Mouse (Mus musculus) stomach, embryonic 14.5 days (tissue): ENCODE results near the gene Gadd45gip1. TPM values are rescaled to one million over a fixed set of nuclear protein-coding genes. Genes with fewer than 3 reads are reported as not detected.

ENCODE experiments used
- ATAC-seq: fragments of 200-750 bp; cut with Nextera tagmentation; 2 replicates; pipeline ENCODE4 v1.8.0; 2017; ENCODE audit warnings: low read depth, moderate TSS enrichment; ENCODE audit not compliant: insufficient number of reproducible peaks, insufficient read depth, low FRiP score
- H3K27ac ChIP-seq: fragments of 300-500 bp; sonication (generic); 2 replicates; pipeline ENCODE4 v1.5.1; 2014; ENCODE audit warnings: mild to moderate bottlenecking, low read length, moderate library complexity, mixed read lengths
- H3K27me3 ChIP-seq: fragments of 300-500 bp; sonication (generic); 2 replicates; pipeline ENCODE4 v1.6.1; 2014; ENCODE audit warnings: low read length, control low read depth, mixed read lengths; ENCODE audit not compliant: control insufficient read depth, insufficient read depth
- H3K36me3 ChIP-seq: fragments of 300-500 bp; sonication (generic); 2 replicates; pipeline ENCODE4 v1.6.1; 2014; ENCODE audit warnings: mild to moderate bottlenecking, control low read depth, low read length, moderate library complexity, mixed read lengths; ENCODE audit not compliant: control insufficient read depth, insufficient read depth
- H3K4me1 ChIP-seq: fragments of 300-500 bp; sonication (generic); 2 replicates; pipeline ENCODE4 v1.6.1; 2014; ENCODE audit warnings: low read length, control low read depth, mixed read lengths; ENCODE audit not compliant: control insufficient read depth, insufficient read depth
- H3K4me2 ChIP-seq: fragments of 300-500 bp; sonication (generic); replicated peaks from 2 replicates; pipeline ENCODE4 v1.6.1; 2014; ENCODE audit warnings: low read depth, low read length, control low read depth
- H3K4me3 ChIP-seq: fragments of 300-500 bp; sonication (generic); 2 replicates; pipeline ENCODE4 v1.5.1; 2014; ENCODE audit warnings: low read depth, low read length, control low read depth
- H3K9ac ChIP-seq: fragments of 300-500 bp; sonication (generic); replicated peaks from 2 replicates; pipeline ENCODE4 v1.6.1; 2014; ENCODE audit warnings: low read depth, mild to moderate bottlenecking, control low read depth, low read length, moderate library complexity, mixed read lengths
- H3K9me3 ChIP-seq: fragments of 300-500 bp; sonication (generic); 2 replicates; pipeline ENCODE4 v1.6.1; 2016; ENCODE audit warnings: low read depth, low read length, control low read depth; ENCODE audit not compliant: control insufficient read depth
- WGBS: fragments of 180-500 bp; shearing (Covaris S2); extraction: QIAGEN DNeasy Blood & Tissue Kit; methylation state at CpG from one replicate; pipeline ENCODE4 v1.1.7; 2014; 5-methylcytosine and 5-hydroxymethylcytosine counted together
- polyA plus RNA-seq: library from polyadenylated mRNA; unstranded; fragments of >200 nt; fragmentation: Nextera tagmentation; extraction: Ambion mirVana; gene quantifications from 2 replicates; pipeline ENCODE4 v1.2.1, GENCODE M21; 2014

Gene Gadd45gip1
- polyA plus RNA-seq, 1 experiment from 2014 or later, result 50.5 TPM

- 82% methylated on average over 15 of the region's 15 CpGs for WGBS
- no peak for ATAC-seq
- Histone ChIP-seq H3K27ac (no peak overlapping the region), H3K4me3 (no peak overlapping the region), H3K4me2 (no peak overlapping the region), H3K36me3 (peaks cover 70% of the 10 kb centered on the region), H3K9ac (no peak overlapping the region), H3K4me1 (peaks cover 29% of the 10 kb centered on the region), H3K9me3 (no peaks in the 10 kb centered on the region), H3K27me3 (no peaks in the 10 kb centered on the region)
Measured at GRCm38 (mm10) chr8:84837912-84838470, 6.7 kb downstream of the Gadd45gip1 start.

GRCm38 (mm10) chr8:84838513-84838912, 7.2 kb downstream of the Gadd45gip1 start:
- peaks cover 76% of the 10 kb centered on the region for H3K36me3 ChIP-seq
- no peak overlapping the region for H3K9ac ChIP-seq
- peaks cover 25% of the 10 kb centered on the region for H3K4me1 ChIP-seq
- no peaks in the 10 kb centered on the region for H3K9me3 ChIP-seq
- no peaks in the 10 kb centered on the region for H3K27me3 ChIP-seq
- no peak overlapping the region for H3K4me3 ChIP-seq
- ATAC-seq, result peak; percentile 11; the same call in 1 of the 2 replicates
- WGBS, result 87% methylated on average over 5 of the region's 5 CpGs
- H3K27ac ChIP-seq, result no peak overlapping the region
- H3K4me2 ChIP-seq, result no peak overlapping the region

GRCm38 (mm10) chr8:84839411-84839810, 8.1 kb downstream of the Gadd45gip1 start:
- peak overlapping the region; percentile 87 for H3K4me3 ChIP-seq
- H3K27ac ChIP-seq, result peak overlapping the region; percentile 93; the same call in 1 of the 2 replicates
- H3K9ac ChIP-seq, result peak overlapping the region; percentile 88; the same call in 1 of the 2 replicates
- H3K27me3 ChIP-seq, result no peaks in the 10 kb centered on the region
- no peak for ATAC-seq
- H3K36me3 ChIP-seq, result peaks cover 77% of the 10 kb centered on the region
- no peaks in the 10 kb centered on the region for H3K9me3 ChIP-seq
- 84% methylated on average over 2 of the region's 2 CpGs for WGBS
- H3K4me2 ChIP-seq, result peak overlapping the region; percentile 59
- peaks cover 25% of the 10 kb centered on the region for H3K4me1 ChIP-seq

- peak overlapping the region; percentile 59 for H3K4me2 ChIP-seq
- H3K36me3 ChIP-seq, result peaks cover 77% of the 10 kb centered on the region
- 2% methylated on average over 7 of the region's 7 CpGs for WGBS
- H3K4me1 ChIP-seq, result peaks cover 25% of the 10 kb centered on the region
- no peaks in the 10 kb centered on the region for H3K9me3 ChIP-seq
- no peaks in the 10 kb centered on the region for H3K27me3 ChIP-seq
- no peak for ATAC-seq
- H3K27ac ChIP-seq, result peak overlapping the region; percentile 93
- H3K9ac ChIP-seq, result peak overlapping the region; percentile 88
- peak overlapping the region; percentile 87 for H3K4me3 ChIP-seq
Measured at GRCm38 (mm10) chr8:84839875-84840247, 8.5 kb downstream of the Gadd45gip1 start.

- under 1% methylated on average over 45 of the region's 55 CpGs for WGBS
- H3K36me3 ChIP-seq, result peaks cover 78% of the 10 kb centered on the region
- peak within 1 kb of the TSS; percentile 93 for H3K27ac ChIP-seq
- H3K4me1 ChIP-seq, result peaks cover 25% of the 10 kb centered on the region
- H3K9ac ChIP-seq, result peak within 1 kb of the TSS; percentile 88
- no peaks in the 10 kb centered on the region for H3K27me3 ChIP-seq
- peak within 1 kb of the TSS; percentile 59 for H3K4me2 ChIP-seq
- H3K4me3 ChIP-seq, result peak within 1 kb of the TSS; percentile 87
- H3K9me3 ChIP-seq, result no peaks in the 10 kb centered on the region
- ATAC-seq, result peak; percentile 93
Measured at GRCm38 (mm10) chr8:84840248-84840999, 9.1 kb downstream of the Gadd45gip1 start, which contains the start of gene Rad23a. Rad23a (minus strand) TSS chr8:84840665.

- H3K27ac ChIP-seq, result peak overlapping the region; percentile 44; the same call in 1 of the 2 replicates
- no peak overlapping the region for H3K4me3 ChIP-seq
- no peak for ATAC-seq
- WGBS, result 74% methylated on average over 1 of the region's 1 CpGs
- H3K9ac ChIP-seq, result no peak overlapping the region
- H3K36me3 ChIP-seq, result peaks cover 72% of the 10 kb centered on the region
- H3K9me3 ChIP-seq, result no peaks in the 10 kb centered on the region
- peaks cover 22% of the 10 kb centered on the region for H3K4me1 ChIP-seq
- H3K27me3 ChIP-seq, result no peaks in the 10 kb centered on the region
- H3K4me2 ChIP-seq, result no peak overlapping the region
Measured at GRCm38 (mm10) chr8:84841514-84841913, 10.2 kb downstream of the Gadd45gip1 start.

GRCm38 (mm10) chr8:84844397-84845070, 13.2 kb downstream of the Gadd45gip1 start:
- Histone ChIP-seq H3K4me1 (peaks cover 22% of the 10 kb centered on the region), H3K9ac (peak overlapping the region; percentile 97; the same call in 1 of the 2 replicates)
- no peak for ATAC-seq

GRCm38 (mm10) chr8:84845355-84846093, 14.2 kb downstream of the Gadd45gip1 start:
- Histone ChIP-seq H3K4me1 (peaks cover 20% of the 10 kb centered on the region), H3K4me3 (peak overlapping the region; percentile 93), H3K36me3 (peaks cover 47% of the 10 kb centered on the region), H3K27me3 (no peaks in the 10 kb centered on the region), H3K4me2 (peak overlapping the region; percentile 80), H3K9me3 (no peaks in the 10 kb centered on the region), H3K9ac (peak overlapping the region; percentile 97), H3K27ac (peak overlapping the region; percentile 76; the same call in 1 of the 2 replicates)
- no peak for ATAC-seq
- WGBS, result 14% methylated on average over 12 of the region's 12 CpGs

More at GRCm38 (mm10) chr8:84844397-84845070, 13.2 kb downstream of the Gadd45gip1 start:
- Histone ChIP-seq H3K9me3 (no peaks in the 10 kb centered on the region), H3K4me2 (peak overlapping the region; percentile 80), H3K27me3 (no peaks in the 10 kb centered on the region), H3K36me3 (peaks cover 47% of the 10 kb centered on the region), H3K4me3 (peak overlapping the region; percentile 93), H3K27ac (no peak overlapping the region)
- 79% methylated on average over 9 of the region's 9 CpGs for WGBS
